Mouse (Mus musculus) liver, embryonic 14.5 days (tissue): ENCODE results near the gene Hist1h2bk. TPM values are rescaled to one million over a fixed set of nuclear protein-coding genes. Genes with fewer than 3 reads are reported as not detected.

Experiments
- ATAC-seq: fragments of 200-750 bp; cut with Nextera tagmentation; 2 replicates; pipeline ENCODE4 v1.8.0; 2017; ENCODE audit warnings: moderate number of reproducible peaks, mild to moderate bottlenecking, moderate library complexity; ENCODE audit not compliant: insufficient read depth
- DNase-seq, 3 experiments: peaks; one replicate each; pipeline ENCODE4 v3.0.0-alpha.2; 2012 to 2013; ENCODE audit warnings: low read depth in 3 of 3, low spot score in 3 of 3
- H3K27ac ChIP-seq: fragments of 300-500 bp; sonication (generic); 2 replicates; pipeline ENCODE4 v1.5.1; 2014; ENCODE audit warnings: moderate library complexity, mild to moderate bottlenecking, control low read depth, inconsistent platforms
- H3K27me3 ChIP-seq: fragments of 300-500 bp; sonication (generic); 2 replicates; pipeline ENCODE4 v1.6.1; 2014; ENCODE audit warnings: mild to moderate bottlenecking, low read length, moderate library complexity; ENCODE audit not compliant: control insufficient read depth, insufficient read depth
- H3K36me3 ChIP-seq: fragments of 300-500 bp; sonication (generic); replicated peaks from 2 replicates; pipeline ENCODE4 v1.6.1; 2014; ENCODE audit warnings: low read depth; ENCODE audit not compliant: control insufficient read depth, insufficient read depth
- H3K4me1 ChIP-seq, 2 experiments: fragments of 200-500 bp in 1 of 2; fragments of 300-500 bp in 1 of 2; sonication (generic) in 1 of 2; replicated peaks; 2 replicates each; pipeline ENCODE4 v1.6.1; 2012 to 2014; ENCODE audit warnings: antibody characterized with exemption in 1 of 2, inconsistent platforms in 1 of 2, low read length in 1 of 2; ENCODE audit not compliant: control insufficient read depth in 2 of 2, insufficient read depth in 2 of 2
- H3K4me2 ChIP-seq: fragments of 300-500 bp; sonication (generic); 2 replicates; pipeline ENCODE4 v1.6.1; 2014; ENCODE audit warnings: low read depth, mild to moderate bottlenecking, control low read depth, moderate library complexity
- H3K4me3 ChIP-seq, 2 experiments: fragments of 200-500 bp in 1 of 2; fragments of 300-500 bp in 1 of 2; sonication (generic) in 1 of 2; 2 replicates each; pipeline ENCODE4 v1.5.1; 2012 to 2014; ENCODE audit warnings: low read depth in 2 of 2, low read length in 2 of 2, mild to moderate bottlenecking in 2 of 2, control low read depth in 1 of 2, inconsistent platforms in 1 of 2, moderate library complexity in 1 of 2; ENCODE audit not compliant: insufficient read depth in 1 of 2
- H3K9ac ChIP-seq: fragments of 300-500 bp; sonication (generic); replicated peaks from 2 replicates; pipeline ENCODE4 v1.6.1; 2014; ENCODE audit warnings: mild to moderate bottlenecking, control low read depth, moderate library complexity
- H3K9me3 ChIP-seq: fragments of 300-500 bp; sonication (generic); 2 replicates; pipeline ENCODE4 v1.6.1; 2016; ENCODE audit warnings: low read length, mixed read lengths; ENCODE audit not compliant: control insufficient read depth
- CTCF ChIP-seq: IDR thresholded peaks from 2 replicates; pipeline ENCODE4 v1.5.1; 2016; ENCODE audit warnings: antibody characterized with exemption, low read depth, control low read depth
- EP300 ChIP-seq: IDR thresholded peaks from 2 replicates; pipeline ENCODE4 v1.6.1; 2016; ENCODE audit warnings: antibody characterized with exemption, low read depth
- WGBS: fragments of 180-500 bp; shearing (Covaris S2); extraction: QIAGEN DNeasy Blood & Tissue Kit; methylation state at CpG from one replicate; pipeline ENCODE4 v1.1.7; 2014; ENCODE audit not compliant: insufficient replicate concordance; 5-methylcytosine and 5-hydroxymethylcytosine counted together
- polyA plus RNA-seq, 2 experiments: library from polyadenylated mRNA; depleted of rRNA in 1 of 2; stranded (reverse) in 1 of 2; unstranded in 1 of 2; fragments of >200 nt; fragmentation: Nextera tagmentation in 1 of 2; extraction: Ambion mirVana in 1 of 2; gene quantifications; 2 replicates each; pipeline versions ENCODE4 v1.2.1 to v1.2.3; 2012 to 2014

The Hist1h2bk gene
- polyA plus RNA-seq, 2 experiments: 3.1 to 17.7 TPM

DNA sequence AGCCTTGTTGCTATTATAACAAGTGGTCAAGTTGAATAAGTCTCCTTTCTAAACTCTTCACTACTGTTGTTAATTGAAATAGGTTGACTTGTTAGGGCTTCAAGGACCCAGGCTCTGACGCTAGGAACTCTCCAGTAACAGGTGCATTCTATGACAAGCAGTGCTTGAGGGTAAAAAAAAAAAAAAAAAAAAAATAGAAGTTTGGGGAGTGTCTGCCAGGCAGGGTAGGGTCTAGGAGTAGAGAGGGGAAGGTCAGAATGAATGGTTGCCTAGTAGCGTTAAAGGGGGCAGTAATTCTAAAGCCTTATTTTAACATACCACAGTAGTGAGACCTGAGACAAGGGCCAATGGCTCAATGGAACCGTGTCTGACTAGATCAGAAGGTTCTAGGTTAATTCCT is 37.3 kb upstream of the Hist1h2bk start:
- Histone ChIP-seq H3K4me2 (no peak overlapping the region), H3K36me3 (no peaks in the 10 kb centered on the region), H3K9me3 (no peaks in the 10 kb centered on the region), H3K4me3 (no peak overlapping the region), H3K9ac (no peak overlapping the region), H3K27ac (no peak overlapping the region), H3K4me1 (peaks cover 0 to 27% of the 10 kb centered on the region in 2 experiments; a peak in 3 of 4 replicates), H3K27me3 (peaks cover 70% of the 10 kb centered on the region)
- no peak for DNase-seq
- ATAC-seq: no peak
- TF ChIP-seq CTCF (no peak), EP300 (no peak)
- WGBS: 37% methylated on average over 3 of the region's 3 CpGs

DNA sequence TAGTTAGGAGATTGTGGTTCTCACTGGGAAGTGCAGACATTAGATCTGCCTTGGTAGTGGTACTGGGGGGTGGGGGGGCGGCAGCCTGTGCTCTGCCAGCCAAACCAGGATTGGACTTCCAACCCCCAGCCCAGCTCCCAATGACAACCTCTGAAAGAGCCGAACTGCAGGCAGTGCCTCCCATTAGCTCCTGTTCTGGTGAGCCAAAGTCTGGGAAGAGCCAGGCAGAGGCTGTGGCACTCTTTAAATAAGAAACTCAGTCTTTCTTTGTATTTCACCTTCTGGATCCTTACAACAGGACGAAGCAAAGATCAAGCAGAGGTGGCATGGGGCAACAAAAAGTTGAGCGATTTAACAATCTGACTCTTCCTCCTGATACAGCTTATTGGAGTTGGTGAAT is 36.5 kb upstream of the Hist1h2bk start:
- Histone ChIP-seq H3K9me3 (no peaks in the 10 kb centered on the region), H3K36me3 (no peaks in the 10 kb centered on the region), H3K4me1 (peaks cover 0 to 27% of the 10 kb centered on the region in 2 experiments; a peak in 3 of 4 replicates), H3K4me2 (no peak overlapping the region), H3K4me3 (no peak overlapping the region), H3K27ac (no peak overlapping the region), H3K27me3 (peaks cover 78% of the 10 kb centered on the region), H3K9ac (no peak overlapping the region)
- ATAC-seq (no peak), DNase-seq (no peak)
- TF ChIP-seq CTCF: no peak
- TF ChIP-seq EP300: no peak
- WGBS: 49% methylated on average over 4 of the region's 4 CpGs

DNA sequence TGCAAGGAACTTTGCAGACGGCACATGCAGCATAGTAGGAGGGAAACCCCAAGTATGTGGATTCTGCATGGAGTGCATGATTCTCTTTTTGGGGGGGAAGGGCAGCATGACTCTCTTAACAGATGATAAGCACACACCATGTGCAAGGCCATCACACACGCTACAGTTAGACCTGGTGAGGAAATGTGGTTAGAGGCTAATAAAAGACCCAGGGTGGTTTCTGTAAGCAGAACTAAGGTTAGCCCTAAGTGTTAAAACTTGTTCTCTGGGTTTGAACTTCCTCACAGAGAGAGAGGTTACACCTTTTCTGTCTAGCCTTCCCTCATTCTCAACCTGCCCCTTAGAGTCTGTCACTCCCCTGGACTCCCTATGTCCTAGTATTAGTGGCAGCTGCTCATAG is 34.3 kb upstream of the Hist1h2bk start:
- Histone ChIP-seq H3K9ac (no peak overlapping the region), H3K4me3 (no peak overlapping the region), H3K36me3 (no peaks in the 10 kb centered on the region), H3K27me3 (peaks cover 88% of the 10 kb centered on the region), H3K4me1 (peaks cover 0 to 19% of the 10 kb centered on the region in 2 experiments; a peak in 3 of 4 replicates), H3K9me3 (no peaks in the 10 kb centered on the region), H3K4me2 (0 out of 2 replicates have a peak overlapping the region, but pooled peaks have one; percentile 15), H3K27ac (no peak overlapping the region)
- TF ChIP-seq CTCF (no peak), EP300 (no peak)
- DNase-seq (no peak), ATAC-seq (no peak)
- 21% methylated on average over 2 of the region's 2 CpGs for WGBS

DNA sequence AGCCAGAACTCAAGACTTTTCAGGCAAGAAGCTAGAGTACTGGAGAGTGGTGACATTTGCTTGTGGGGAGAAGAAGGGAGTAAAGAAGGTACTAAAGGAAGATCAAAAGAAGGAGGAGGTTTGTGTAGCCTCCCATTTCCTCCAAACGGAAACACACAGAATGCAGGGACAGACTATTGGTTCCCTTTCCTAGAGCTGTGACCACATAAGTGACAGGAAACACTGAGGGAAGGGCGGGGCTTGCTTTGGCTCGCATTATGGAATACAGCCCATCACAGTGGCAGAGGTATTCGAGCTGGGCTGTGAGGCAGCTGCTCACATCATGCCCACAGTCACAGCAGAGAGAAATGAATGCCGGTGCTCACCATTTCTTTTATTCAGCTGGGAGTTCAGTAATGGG is 33.8 kb upstream of the Hist1h2bk start:
- H3K4me2 ChIP-seq: 0 out of 2 replicates have a peak overlapping the region, but pooled peaks have one; percentile 15
- no peak for ATAC-seq
- TF ChIP-seq EP300 (no peak), CTCF (no peak)
- H3K36me3 ChIP-seq: no peaks in the 10 kb centered on the region
- H3K4me3 ChIP-seq: no peak overlapping the region
- WGBS: 5% methylated on average over 5 of the region's 5 CpGs
- H3K4me1 ChIP-seq: peaks cover 2 to 19% of the 10 kb centered on the region in 2 experiments; a peak in 3 of 4 replicates
- no peak for DNase-seq
- H3K27ac ChIP-seq: no peak overlapping the region
- H3K27me3 ChIP-seq: peaks cover 89% of the 10 kb centered on the region
- no peaks in the 10 kb centered on the region for H3K9me3 ChIP-seq
- H3K9ac ChIP-seq: no peak overlapping the region

DNA sequence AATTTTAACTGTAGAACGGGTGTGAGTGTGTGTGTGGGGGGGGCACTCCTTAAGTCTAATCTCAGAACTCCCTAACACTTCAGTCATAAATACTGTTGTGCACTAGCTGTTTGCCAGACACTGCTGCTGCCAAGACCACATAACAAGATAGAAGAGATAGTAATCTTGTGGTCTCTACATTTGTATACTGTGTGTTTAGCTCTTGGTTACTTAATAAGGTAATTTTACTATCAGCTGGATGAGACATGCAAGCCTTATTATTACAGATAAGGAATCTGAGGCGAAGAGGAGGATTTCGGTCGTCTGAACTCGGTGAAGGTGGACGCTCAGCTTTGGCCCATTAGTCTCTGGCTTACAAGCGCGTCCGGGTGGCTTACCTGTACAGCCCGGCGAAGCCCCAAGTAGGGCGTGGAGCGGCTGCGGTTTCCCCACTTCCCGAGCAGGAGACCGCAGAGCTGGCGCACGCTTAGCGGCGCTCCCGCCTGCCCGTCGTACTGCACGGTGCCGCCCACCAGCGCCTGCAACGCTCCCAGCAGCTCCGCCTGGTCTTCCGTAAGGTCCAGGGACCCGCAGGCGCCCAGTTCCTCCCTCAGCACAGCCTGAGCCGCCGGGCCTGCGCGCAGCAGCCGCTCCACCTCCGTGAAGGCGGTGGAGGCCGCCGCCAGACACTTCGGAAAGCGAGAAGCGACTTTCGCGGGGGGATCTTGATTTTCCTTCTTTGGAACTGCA is 29.9 kb upstream of the Hist1h2bk start:
- TF ChIP-seq EP300 (no peak), CTCF (no peak)
- no peak for DNase-seq
- Histone ChIP-seq H3K4me2 (peak overlapping the region; percentile 86), H3K9ac (peak overlapping the region; percentile 35), H3K9me3 (no peaks in the 10 kb centered on the region), H3K27me3 (peaks cover 89% of the 10 kb centered on the region), H3K27ac (no peak overlapping the region), H3K4me1 (peaks cover 2 to 13% of the 10 kb centered on the region in 2 experiments; a peak in 3 of 4 replicates), H3K36me3 (no peaks in the 10 kb centered on the region), H3K4me3 (peak overlapping the region; percentile 54 to 61)
- under 1% methylated on average over 45 of the region's 45 CpGs for WGBS
- peak; percentile 70; the same call in 1 of the 2 replicates for ATAC-seq
